Mouse (Mus musculus) forebrain, postnatal 0 days (tissue): ENCODE data around the gene Ddx39. TPM values are rescaled to one million over a fixed set of nuclear protein-coding genes. Genes with fewer than 3 reads are reported as not detected.

ENCODE experiments used
- ATAC-seq: fragments of 200-750 bp; cut with Nextera tagmentation; 2 replicates; pipeline ENCODE4 v1.8.0; 2017; ENCODE audit warnings: mild to moderate bottlenecking, moderate library complexity
- DNase-seq: peaks from one replicate; pipeline ENCODE4 v3.0.0-alpha.2; 2015
- H3K27ac ChIP-seq: fragments of 300-500 bp; sonication (generic); 2 replicates; pipeline ENCODE4 v1.5.1; 2014; ENCODE audit warnings: low read depth, mild to moderate bottlenecking, antibody characterized with exemption, low read length, moderate library complexity, mixed read lengths
- H3K27me3 ChIP-seq: fragments of 300-500 bp; sonication (generic); 2 replicates; pipeline ENCODE4 v1.6.1; 2014; ENCODE audit warnings: mild to moderate bottlenecking, low read length, mixed read lengths; ENCODE audit not compliant: insufficient read depth
- H3K36me3 ChIP-seq: fragments of 300-500 bp; sonication (generic); 2 replicates; pipeline ENCODE4 v1.6.1; 2014; ENCODE audit warnings: mild to moderate bottlenecking, moderate library complexity; ENCODE audit not compliant: insufficient read depth
- H3K4me1 ChIP-seq: fragments of 300-500 bp; sonication (generic); 2 replicates; pipeline ENCODE4 v1.6.1; 2014; ENCODE audit warnings: antibody characterized with exemption; ENCODE audit not compliant: insufficient read depth
- H3K4me2 ChIP-seq: fragments of 300-500 bp; sonication (generic); 2 replicates; pipeline ENCODE4 v1.6.1; 2014; ENCODE audit warnings: low read depth, mild to moderate bottlenecking, moderate library complexity
- H3K4me3 ChIP-seq: fragments of 300-500 bp; sonication (generic); 2 replicates; pipeline ENCODE4 v1.5.1; 2014; ENCODE audit warnings: low read depth, low read length, mixed read lengths
- H3K9ac ChIP-seq: fragments of 300-500 bp; sonication (generic); 2 replicates; pipeline ENCODE4 v1.6.1; 2014; ENCODE audit warnings: mild to moderate bottlenecking
- H3K9me3 ChIP-seq: fragments of 300-500 bp; sonication (generic); 2 replicates; pipeline ENCODE4 v1.6.1; 2016; ENCODE audit warnings: low read length
- CTCF ChIP-seq: sonication (generic); IDR thresholded peaks from 2 replicates; pipeline ENCODE4 v1.5.1; 2016; ENCODE audit warnings: antibody characterized with exemption, control low read depth, low read depth
- WGBS: fragments of 180-500 bp; shearing (Covaris S2); extraction: QIAGEN DNeasy Blood & Tissue Kit; methylation state at CpG from one replicate; pipeline ENCODE4 v1.1.7; 2014; 5-methylcytosine and 5-hydroxymethylcytosine counted together
- polyA plus RNA-seq: library from polyadenylated mRNA; unstranded; fragments of >200 nt; fragmentation: Nextera tagmentation; extraction: Ambion mirVana; gene quantifications from 2 replicates; pipeline ENCODE4 v1.2.1, GENCODE M21; 2015
- total RNA-seq: library from RNA; depleted of rRNA; stranded (reverse); fragments of >200 nt; gene quantifications from 2 replicates; pipeline ENCODE4 v1.2.3, GENCODE M21; 2014

Gene Ddx39
- total and polyA plus RNA-seq, 2 experiments from 2014 or later, result 54.1 to 79.5 TPM

DNA sequence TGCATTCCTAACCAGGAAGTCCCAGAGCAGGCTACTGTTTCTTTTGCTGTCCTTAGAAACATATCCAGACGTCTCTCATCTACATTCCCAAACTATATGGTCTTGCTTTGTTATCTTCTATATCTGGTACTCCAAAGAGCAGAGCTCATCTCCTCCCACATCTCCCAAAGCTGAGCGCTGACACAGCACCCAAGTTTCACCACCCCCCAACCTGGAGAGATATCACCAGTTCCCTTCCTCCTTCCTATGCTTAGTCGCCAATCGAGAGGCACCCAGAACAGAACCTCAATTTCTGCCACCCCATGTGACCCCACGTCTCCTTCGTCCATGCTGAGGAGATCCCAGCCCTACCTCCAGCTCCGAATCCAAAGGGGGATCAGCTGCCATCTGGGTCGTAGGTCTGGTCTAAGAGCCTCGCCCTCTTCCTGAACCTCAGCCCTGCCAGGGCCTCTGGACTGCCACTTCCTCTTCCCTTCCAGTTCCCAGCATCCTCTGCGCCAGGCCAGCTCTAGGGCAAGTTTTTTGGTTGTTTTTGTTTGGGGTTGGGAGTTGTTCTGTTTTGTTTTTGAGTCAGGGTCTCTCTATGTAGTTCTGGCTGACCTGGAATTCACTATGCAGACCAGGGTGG, 21.3 kb upstream of the Ddx39 start:
- DNase-seq (no peak), ATAC-seq (no peak)
- TF ChIP-seq CTCF, result no peak
- Histone ChIP-seq H3K4me3 (no peak overlapping the region), H3K4me2 (no peak overlapping the region), H3K27me3 (no peaks in the 10 kb centered on the region), H3K9ac (no peak overlapping the region), H3K4me1 (peaks cover 11% of the 10 kb centered on the region), H3K9me3 (no peaks in the 10 kb centered on the region), H3K27ac (no peak overlapping the region), H3K36me3 (peaks cover 31% of the 10 kb centered on the region)
- 89% methylated on average over 10 of the region's 10 CpGs for WGBS

DNA sequence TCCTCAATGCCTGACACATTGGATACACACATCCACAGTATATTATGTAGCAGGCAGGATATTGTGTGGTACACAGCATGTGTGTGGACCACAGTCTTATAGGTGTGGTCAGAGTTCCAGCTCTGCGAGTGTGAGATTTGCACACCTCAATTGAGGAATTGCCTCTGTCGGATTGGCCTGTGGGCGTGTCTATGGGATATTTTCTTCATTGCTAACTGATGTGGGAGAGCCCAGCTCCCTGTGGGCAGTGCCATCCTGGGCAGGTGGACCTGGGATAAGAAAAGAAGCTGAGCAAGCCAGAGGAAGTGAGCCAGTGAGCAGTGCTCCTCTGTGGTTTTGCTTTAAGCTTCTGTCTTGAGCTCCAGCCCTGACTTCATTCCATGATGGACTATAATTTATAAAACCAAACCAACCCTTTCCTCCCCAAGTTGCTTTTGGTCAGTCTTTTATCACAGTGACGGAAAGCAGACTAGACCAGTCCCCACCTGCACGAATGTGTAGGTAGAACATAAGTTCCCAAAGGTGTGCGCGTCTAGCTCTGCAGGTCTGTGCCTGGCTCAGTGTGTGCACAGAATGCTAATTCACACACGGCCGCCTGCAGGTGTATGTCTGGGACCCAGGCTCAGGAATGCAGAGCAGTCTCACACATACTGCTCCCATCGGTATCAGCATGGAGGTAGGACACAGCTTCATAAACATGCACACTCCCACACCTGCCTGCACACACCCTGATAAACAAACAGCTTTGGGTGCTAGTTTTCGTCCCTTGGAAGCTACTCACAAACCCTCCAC, 20.4 kb upstream of the Ddx39 start:
- Histone ChIP-seq H3K9me3 (no peaks in the 10 kb centered on the region), H3K4me3 (no peak overlapping the region), H3K9ac (no peak overlapping the region), H3K27me3 (no peaks in the 10 kb centered on the region), H3K27ac (no peak overlapping the region), H3K36me3 (peaks cover 29% of the 10 kb centered on the region), H3K4me2 (no peak overlapping the region), H3K4me1 (peaks cover 11% of the 10 kb centered on the region)
- DNase-seq, result no peak
- no peak for TF ChIP-seq CTCF
- no peak for ATAC-seq
- WGBS, result 86% methylated on average over 11 of the region's 11 CpGs

DNA sequence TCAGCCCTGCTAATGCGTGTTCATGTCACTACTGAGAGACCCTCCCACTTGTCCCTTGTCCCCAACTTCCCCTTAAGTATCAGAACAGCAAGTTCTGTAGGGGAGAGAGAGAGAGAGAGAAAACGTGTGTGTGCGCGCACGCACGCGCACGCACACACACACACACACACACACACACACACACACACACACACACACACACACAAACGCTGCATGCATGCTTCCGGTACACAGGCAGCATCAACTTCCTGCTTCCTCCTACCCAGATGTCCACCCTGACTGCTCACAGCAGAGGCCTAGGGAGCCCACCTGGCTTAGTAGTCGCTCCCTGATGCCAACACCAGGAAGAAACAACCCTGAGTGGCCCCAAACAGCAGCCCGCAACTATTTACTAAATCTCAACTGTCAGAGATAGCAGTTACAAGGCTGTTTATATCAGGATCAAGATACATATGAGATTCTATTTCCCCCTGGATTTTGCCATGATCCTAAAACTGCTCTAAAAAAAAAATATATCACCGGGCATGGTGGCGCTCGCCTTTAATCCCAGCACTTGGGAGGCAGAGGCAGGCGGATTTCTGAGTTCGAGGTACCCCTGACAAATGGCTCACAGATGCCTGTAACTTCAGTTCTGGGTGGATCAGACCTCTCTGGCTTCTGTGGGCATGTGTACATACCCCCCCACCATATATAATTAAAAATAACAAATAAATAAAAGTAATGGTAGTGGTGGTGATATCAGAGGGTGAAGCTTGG, 19.4 kb upstream of the Ddx39 start:
- no peak for TF ChIP-seq CTCF
- H3K9ac ChIP-seq, result no peak overlapping the region
- H3K27ac ChIP-seq, result no peak overlapping the region
- no peaks in the 10 kb centered on the region for H3K27me3 ChIP-seq
- peaks cover 21% of the 10 kb centered on the region for H3K36me3 ChIP-seq
- DNase-seq (no peak), ATAC-seq (no peak)
- H3K4me2 ChIP-seq, result no peak overlapping the region
- WGBS, result 91% methylated on average over 17 of the region's 17 CpGs
- no peak overlapping the region for H3K4me3 ChIP-seq
- no peaks in the 10 kb centered on the region for H3K9me3 ChIP-seq
- H3K4me1 ChIP-seq, result peaks cover 14% of the 10 kb centered on the region

DNA sequence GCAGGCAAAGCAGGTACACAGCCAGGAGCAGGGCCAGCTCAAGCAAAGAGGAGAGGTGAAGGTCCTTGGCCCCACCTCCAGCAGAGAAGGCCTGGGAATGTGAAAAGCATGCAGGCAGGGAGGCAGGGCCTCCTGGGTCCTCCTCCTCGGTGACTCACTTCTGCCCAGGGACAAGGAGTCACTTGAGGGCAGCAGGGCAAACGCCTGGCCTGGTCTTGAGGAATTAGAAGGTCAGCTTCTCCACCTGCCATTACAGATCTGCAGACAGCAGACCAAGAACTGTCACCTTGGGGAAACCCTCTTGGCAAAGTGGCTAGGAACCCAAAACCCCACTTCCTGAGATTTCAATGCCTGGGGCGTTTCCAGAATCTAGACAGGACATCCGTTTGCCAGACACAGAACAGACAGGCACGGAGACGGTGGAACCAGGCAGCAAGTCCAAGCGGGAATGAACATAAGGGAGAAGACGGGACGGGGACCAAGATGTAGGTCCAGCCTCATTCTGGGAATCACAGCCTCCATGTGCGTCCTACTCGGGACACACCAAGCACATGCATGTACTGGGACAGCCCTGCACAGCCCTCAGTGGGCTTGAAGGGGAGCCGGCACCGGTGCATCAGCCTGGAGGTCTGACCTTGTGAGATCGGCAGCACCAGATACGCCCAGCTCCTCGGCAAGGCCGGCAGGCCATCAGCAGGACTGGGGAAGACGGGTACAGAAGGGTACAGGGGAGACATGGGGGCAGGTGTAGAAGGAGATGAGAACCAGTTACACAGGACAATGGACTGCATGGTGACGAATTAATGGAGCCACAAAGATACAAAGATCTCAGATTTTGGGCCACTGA, 17.4 kb upstream of the Ddx39 start:
- no peaks in the 10 kb centered on the region for H3K27me3 ChIP-seq
- DNase-seq (peak; percentile 5), ATAC-seq (peak; percentile 1; the same call in 1 of the 2 replicates)
- H3K9ac ChIP-seq, result peak overlapping the region; percentile 91
- H3K9me3 ChIP-seq, result no peaks in the 10 kb centered on the region
- H3K4me2 ChIP-seq, result peak overlapping the region; percentile 90
- peaks cover 14% of the 10 kb centered on the region for H3K4me1 ChIP-seq
- peaks cover 2% of the 10 kb centered on the region; the same call in 1 of the 2 replicates for H3K36me3 ChIP-seq
- peak overlapping the region; percentile 82; the same call in 1 of the 2 replicates for H3K27ac ChIP-seq
- WGBS, result 60% methylated on average over 19 of the region's 19 CpGs
- H3K4me3 ChIP-seq, result peak overlapping the region; percentile 94
- TF ChIP-seq CTCF, result peak; percentile 16; the same call in 1 of the 2 replicates

DNA sequence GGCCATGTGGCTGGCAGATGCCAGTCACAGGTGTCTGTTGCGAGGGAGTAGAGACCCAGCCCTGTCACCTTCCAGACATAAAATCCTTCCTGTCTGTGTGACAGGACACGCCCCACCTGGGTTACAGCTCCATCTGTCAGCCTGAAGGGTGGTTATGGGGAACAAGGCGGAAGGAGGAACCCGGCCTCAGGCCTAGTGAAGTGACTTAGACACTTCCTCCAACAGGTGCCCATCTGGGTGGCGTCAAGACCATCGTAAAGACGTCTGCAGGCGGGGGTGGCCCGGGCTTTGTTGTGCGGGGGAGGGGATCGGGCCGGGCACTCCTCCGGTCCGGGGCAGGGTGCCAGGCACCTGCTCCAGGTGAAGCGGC, 16.7 kb upstream of the Ddx39 start:
- Histone ChIP-seq H3K27me3 (no peaks in the 10 kb centered on the region), H3K4me3 (peak overlapping the region; percentile 94), H3K9me3 (no peaks in the 10 kb centered on the region), H3K9ac (peak overlapping the region; percentile 91), H3K36me3 (no peaks in the 10 kb centered on the region), H3K4me1 (peaks cover 14% of the 10 kb centered on the region), H3K4me2 (peak overlapping the region; percentile 90), H3K27ac (peak overlapping the region; percentile 82)
- ATAC-seq (peak; percentile 54), DNase-seq (no peak)
- no peak for TF ChIP-seq CTCF
- WGBS, result 4% methylated on average over 15 of the region's 15 CpGs

DNA sequence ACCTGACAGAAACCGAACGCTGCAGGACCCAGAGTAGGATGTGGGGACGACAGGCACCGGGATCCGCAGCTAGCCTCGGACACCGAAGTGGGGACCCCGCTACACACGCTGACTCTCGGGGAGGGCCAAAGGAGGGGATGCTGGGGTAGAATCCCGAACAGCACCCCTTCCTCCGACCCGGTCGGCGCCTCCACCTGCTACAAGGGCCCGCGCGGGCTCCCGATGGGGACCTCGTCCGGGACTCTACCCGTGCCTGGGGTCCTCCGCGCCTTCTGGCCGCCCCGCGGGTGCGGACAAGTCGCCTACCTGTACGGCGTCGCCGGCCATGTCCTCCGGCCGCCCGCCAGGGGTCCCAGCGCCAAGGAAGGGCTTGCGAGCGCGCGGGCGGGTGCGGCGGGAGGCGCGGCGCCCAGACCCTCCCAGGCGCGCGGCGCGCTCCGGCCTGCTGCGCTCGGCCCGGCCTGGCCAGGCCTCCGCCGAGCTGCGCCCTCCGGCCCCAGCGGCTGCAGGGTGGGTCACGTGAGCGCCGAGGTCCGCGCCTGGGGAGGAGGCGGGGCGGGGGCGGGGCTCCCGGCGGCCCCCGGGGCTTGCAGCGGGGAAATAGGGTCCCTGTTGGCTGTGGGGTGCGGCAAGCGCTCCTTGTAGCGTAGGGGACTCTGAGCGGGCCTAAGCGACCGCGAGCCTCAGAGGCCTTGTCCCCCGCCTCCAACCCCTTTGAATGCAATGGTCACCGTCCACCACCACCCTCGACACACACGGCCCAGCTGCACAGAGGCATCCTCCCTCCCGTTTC, 16.1 kb upstream of the Ddx39 start, which contains the start of gene Pkn1:
Pkn1 (minus strand) TSS at position 519 of the 793 bp plus-strand sequence.
- Histone ChIP-seq H3K9me3 (no peaks in the 10 kb centered on the region), H3K27ac (peak within 1 kb of the TSS; percentile 82), H3K36me3 (no peaks in the 10 kb centered on the region), H3K9ac (peak within 1 kb of the TSS; percentile 91), H3K4me3 (peak within 1 kb of the TSS; percentile 94), H3K4me2 (peak within 1 kb of the TSS; percentile 90), H3K27me3 (no peaks in the 10 kb centered on the region), H3K4me1 (peaks cover 14% of the 10 kb centered on the region)
- DNase-seq (peak; percentile 79), ATAC-seq (peak; percentile 87)
- 2% methylated on average over 62 of the region's 85 CpGs for WGBS
- no peak for TF ChIP-seq CTCF
